Mouse (Mus musculus) forebrain, embryonic 12.5 days (tissue): ENCODE measurements around the gene Fam129c. TPM values are rescaled to one million over a fixed set of nuclear protein-coding genes. Genes with fewer than 3 reads are reported as not detected.

Experiments used
- ATAC-seq: fragments of 200-750 bp; cut with Nextera tagmentation; 2 replicates; pipeline ENCODE4 v1.8.0; 2017; ENCODE audit warnings: moderate TSS enrichment; ENCODE audit not compliant: low FRiP score
- H3K27ac ChIP-seq: fragments of 300-500 bp; sonication (generic); 2 replicates; pipeline ENCODE4 v1.5.1; 2016; ENCODE audit warnings: mild to moderate bottlenecking
- H3K27me3 ChIP-seq: fragments of 300-500 bp; sonication (generic); 2 replicates; pipeline ENCODE4 v1.6.1; 2016; ENCODE audit warnings: mild to moderate bottlenecking
- H3K36me3 ChIP-seq: fragments of 300-500 bp; sonication (generic); replicated peaks from 2 replicates; pipeline ENCODE4 v1.6.1; 2016; ENCODE audit warnings: mild to moderate bottlenecking
- H3K4me1 ChIP-seq: fragments of 300-500 bp; sonication (generic); 2 replicates; pipeline ENCODE4 v1.6.1; 2016
- H3K4me2 ChIP-seq: fragments of 300-500 bp; sonication (generic); 2 replicates; pipeline ENCODE4 v1.6.1; 2016; ENCODE audit warnings: mild to moderate bottlenecking, moderate library complexity
- H3K4me3 ChIP-seq: fragments of 300-500 bp; sonication (generic); replicated peaks from 2 replicates; pipeline ENCODE4 v1.5.1; 2016; ENCODE audit warnings: mild to moderate bottlenecking
- H3K9ac ChIP-seq: fragments of 300-500 bp; sonication (generic); 2 replicates; pipeline ENCODE4 v1.6.1; 2016; ENCODE audit warnings: mild to moderate bottlenecking
- H3K9me3 ChIP-seq: fragments of 300-500 bp; sonication (generic); 2 replicates; pipeline ENCODE4 v1.6.1; 2016
- WGBS: fragments of 180-500 bp; shearing (Covaris S2); methylation state at CpG from one replicate; pipeline ENCODE4 v1.1.7; 2016; 5-methylcytosine and 5-hydroxymethylcytosine counted together
- polyA plus RNA-seq: library from polyadenylated mRNA; unstranded; fragments of >200 nt; fragmentation: Nextera tagmentation; extraction: Ambion mirVana; gene quantifications from 2 replicates; pipeline ENCODE4 v1.2.1, GENCODE M21; 2016

Gene Fam129c
- 4.3 and 5.6 TPM in 2 replicates for polyA plus RNA-seq

GRCm38 (mm10) chr8:71597451-71597850, at the start of gene Fam129c:
Gene Fam129c, plus strand, starts transcription at chr8:71597648.
- no peak within 1 kb of the TSS for H3K4me2 ChIP-seq
- 88% methylated on average over 3 of the region's 3 CpGs for WGBS

GRCm38 (mm10) chr8:71550754-71551153, 46.7 kb upstream of the Fam129c start:
- Histone ChIP-seq H3K27me3 (peaks cover 20% of the 10 kb centered on the region), H3K4me3 (no peak overlapping the region), H3K9ac (no peak overlapping the region), H3K4me1 (no peaks in the 10 kb centered on the region), H3K27ac (no peak overlapping the region), H3K36me3 (peaks cover 27% of the 10 kb centered on the region), H3K4me2 (no peak overlapping the region), H3K9me3 (no peaks in the 10 kb centered on the region)
- ATAC-seq: no peak
- WGBS: 68% methylated on average over 7 of the region's 7 CpGs

More at GRCm38 (mm10) chr8:71597451-71597850, at the start of gene Fam129c:
- Histone ChIP-seq H3K4me1 (peaks cover 22% of the 10 kb centered on the region), H3K9ac (no peak within 1 kb of the TSS), H3K27me3 (peaks cover 28% of the 10 kb centered on the region), H3K4me3 (no peak within 1 kb of the TSS), H3K27ac (0 out of 2 replicates have a peak within 1 kb of the TSS, but pooled peaks have one; percentile 36), H3K9me3 (no peaks in the 10 kb centered on the region), H3K36me3 (peaks cover 3% of the 10 kb centered on the region)
- ATAC-seq: no peak

DNA sequence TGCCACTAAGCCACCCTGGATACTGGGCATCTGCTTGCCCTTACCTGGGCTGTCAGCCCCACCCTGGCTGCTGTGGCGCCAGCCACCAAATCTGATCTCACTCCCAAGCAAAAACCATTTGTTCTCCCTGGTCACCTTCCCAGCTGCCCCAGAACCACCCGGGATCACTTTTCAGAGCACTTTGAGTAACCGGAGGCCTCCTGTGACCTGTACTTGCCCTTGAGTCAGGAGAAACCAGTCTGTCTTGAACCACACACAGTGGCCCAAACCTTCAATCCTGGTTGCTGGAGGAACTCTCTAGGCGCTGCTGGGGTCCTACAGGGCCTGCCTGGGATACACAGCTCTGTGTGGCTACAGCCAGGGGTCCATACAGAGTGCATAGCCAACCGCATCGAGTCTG, 44.7 kb upstream of the Fam129c start:
- peaks cover 9% of the 10 kb centered on the region for H3K36me3 ChIP-seq
- WGBS: 75% methylated on average over 6 of the region's 6 CpGs

GRCm38 (mm10) chr8:71554001-71554400, 43.4 kb upstream of the Fam129c start:
- no peak for ATAC-seq
- 72% methylated on average over 6 of the region's 6 CpGs for WGBS
- H3K27me3 ChIP-seq: peaks cover 53% of the 10 kb centered on the region

More for the DNA sequence above, 44.7 kb upstream of the Fam129c start:
- Histone ChIP-seq H3K27ac (no peak overlapping the region), H3K4me2 (no peak overlapping the region), H3K27me3 (peaks cover 40% of the 10 kb centered on the region), H3K4me3 (no peak overlapping the region), H3K9ac (no peak overlapping the region), H3K4me1 (no peaks in the 10 kb centered on the region), H3K9me3 (no peaks in the 10 kb centered on the region)
- ATAC-seq: no peak

GRCm38 (mm10) chr8:71554644-71555043, 42.8 kb upstream of the Fam129c start:
- WGBS: 83% methylated on average over 2 of the region's 2 CpGs
- no peaks in the 10 kb centered on the region for H3K36me3 ChIP-seq
- H3K27me3 ChIP-seq: peaks cover 59% of the 10 kb centered on the region
- no peak for ATAC-seq
- H3K9ac ChIP-seq: no peak overlapping the region
- no peak overlapping the region for H3K4me2 ChIP-seq
- H3K4me1 ChIP-seq: peaks cover 11% of the 10 kb centered on the region
- no peak overlapping the region for H3K27ac ChIP-seq
- no peak overlapping the region for H3K4me3 ChIP-seq
- no peaks in the 10 kb centered on the region for H3K9me3 ChIP-seq

More at GRCm38 (mm10) chr8:71554001-71554400, 43.4 kb upstream of the Fam129c start:
- H3K9ac ChIP-seq: no peak overlapping the region
- H3K4me2 ChIP-seq: no peak overlapping the region
- H3K9me3 ChIP-seq: no peaks in the 10 kb centered on the region
- H3K4me1 ChIP-seq: peaks cover 9% of the 10 kb centered on the region
- no peak overlapping the region for H3K27ac ChIP-seq
- no peak overlapping the region for H3K4me3 ChIP-seq
- H3K36me3 ChIP-seq: no peaks in the 10 kb centered on the region

- 4% methylated on average over 70 of the region's 70 CpGs for WGBS
- H3K27me3 ChIP-seq: peaks cover 96% of the 10 kb centered on the region
- no peak for ATAC-seq
Measured at GRCm38 (mm10) chr8:71558071-71558957, 39.1 kb upstream of the Fam129c start, which contains the start of gene Tmem221. Gene Tmem221, minus strand, starts transcription at chr8:71558871.

DNA sequence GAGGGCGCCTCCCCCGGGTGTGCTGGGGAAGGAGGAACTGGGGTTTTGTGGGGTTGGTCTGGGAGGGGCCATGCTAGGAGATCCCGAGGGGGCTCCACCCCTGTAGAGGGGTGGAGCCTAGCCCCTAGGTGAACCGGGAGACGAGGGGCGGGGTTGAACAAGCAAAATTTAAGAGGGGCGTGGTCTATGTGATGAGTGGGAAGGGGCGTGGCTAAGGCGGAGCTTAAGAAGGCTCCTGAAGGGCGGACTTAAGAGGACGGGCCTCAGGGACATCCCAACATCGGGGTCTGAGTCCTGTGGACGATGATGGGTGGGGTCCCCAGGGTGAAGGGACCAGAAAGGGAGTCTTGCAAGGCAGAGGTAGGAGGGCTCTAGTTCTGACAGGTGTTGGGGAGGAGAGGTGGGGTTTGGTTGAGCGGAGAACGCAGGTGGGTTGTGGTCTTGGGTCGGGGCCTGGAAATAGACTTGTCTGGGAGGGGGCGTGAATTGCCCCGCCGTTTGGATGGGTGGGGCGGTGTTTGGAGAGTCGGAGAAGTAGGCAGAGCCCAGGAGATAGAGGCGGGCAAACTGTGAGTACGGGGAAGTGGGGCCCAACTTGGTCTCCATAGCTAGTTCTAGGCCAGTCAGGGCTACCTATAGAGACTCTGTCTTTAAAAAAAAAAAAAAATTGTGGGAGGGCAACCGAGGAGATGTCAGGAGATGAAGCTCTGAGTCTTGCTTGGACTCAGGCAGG, 38.3 kb upstream of the Fam129c start:
- Histone ChIP-seq H3K4me2 (peak overlapping the region; percentile 50), H3K9me3 (peaks cover 3% of the 10 kb centered on the region; the same call in 1 of the 2 replicates), H3K27ac (no peak overlapping the region), H3K27me3 (peaks cover 100% of the 10 kb centered on the region), H3K36me3 (no peaks in the 10 kb centered on the region), H3K9ac (no peak overlapping the region), H3K4me1 (peaks cover 17% of the 10 kb centered on the region), H3K4me3 (peak overlapping the region; percentile 36)
- no peak for ATAC-seq
- 2% methylated on average over 24 of the region's 24 CpGs for WGBS

More at GRCm38 (mm10) chr8:71558071-71558957, 39.1 kb upstream of the Fam129c start, which contains the start of gene Tmem221:
- no peaks in the 10 kb centered on the region for H3K36me3 ChIP-seq
- H3K4me3 ChIP-seq: peak within 1 kb of the TSS; percentile 36
- H3K27ac ChIP-seq: no peak within 1 kb of the TSS
- H3K4me1 ChIP-seq: peaks cover 17% of the 10 kb centered on the region
- H3K9me3 ChIP-seq: no peaks in the 10 kb centered on the region
- peak within 1 kb of the TSS; percentile 50 for H3K4me2 ChIP-seq
- no peak within 1 kb of the TSS for H3K9ac ChIP-seq

- Histone ChIP-seq H3K9me3 (peaks cover 5% of the 10 kb centered on the region; the same call in 1 of the 2 replicates), H3K4me3 (no peak overlapping the region), H3K9ac (no peak overlapping the region), H3K4me2 (no peak overlapping the region), H3K4me1 (peaks cover 17% of the 10 kb centered on the region), H3K27me3 (peaks cover 93% of the 10 kb centered on the region), H3K36me3 (no peaks in the 10 kb centered on the region), H3K27ac (no peak overlapping the region)
- ATAC-seq: no peak
- WGBS: 74% methylated on average over 3 of the region's 3 CpGs
Measured at GRCm38 (mm10) chr8:71560071-71560470, 37.4 kb upstream of the Fam129c start.

- H3K27me3 ChIP-seq: peaks cover 86% of the 10 kb centered on the region
- ATAC-seq: no peak
- H3K27ac ChIP-seq: no peak overlapping the region
- H3K4me1 ChIP-seq: peaks cover 17% of the 10 kb centered on the region
- 87% methylated on average over 5 of the region's 5 CpGs for WGBS
- H3K36me3 ChIP-seq: no peaks in the 10 kb centered on the region
- H3K9me3 ChIP-seq: peaks cover 5% of the 10 kb centered on the region; the same call in 1 of the 2 replicates
- H3K4me2 ChIP-seq: no peak overlapping the region
- no peak overlapping the region for H3K4me3 ChIP-seq
- H3K9ac ChIP-seq: no peak overlapping the region
Measured at GRCm38 (mm10) chr8:71560765-71561164, 36.7 kb upstream of the Fam129c start.

- H3K36me3 ChIP-seq: no peaks in the 10 kb centered on the region
- H3K4me3 ChIP-seq: no peak overlapping the region
- WGBS: 3% methylated on average over 15 of the region's 15 CpGs
- no peak overlapping the region for H3K27ac ChIP-seq
- H3K9me3 ChIP-seq: peaks cover 5% of the 10 kb centered on the region; the same call in 1 of the 2 replicates
- no peak overlapping the region for H3K4me2 ChIP-seq
- H3K27me3 ChIP-seq: peaks cover 86% of the 10 kb centered on the region
- ATAC-seq: 0 out of 2 replicates have a peak, but pooled peaks have one; percentile 25
- H3K9ac ChIP-seq: no peak overlapping the region
- H3K4me1 ChIP-seq: peaks cover 17% of the 10 kb centered on the region
Measured at GRCm38 (mm10) chr8:71561401-71561800, 36.0 kb upstream of the Fam129c start.

DNA sequence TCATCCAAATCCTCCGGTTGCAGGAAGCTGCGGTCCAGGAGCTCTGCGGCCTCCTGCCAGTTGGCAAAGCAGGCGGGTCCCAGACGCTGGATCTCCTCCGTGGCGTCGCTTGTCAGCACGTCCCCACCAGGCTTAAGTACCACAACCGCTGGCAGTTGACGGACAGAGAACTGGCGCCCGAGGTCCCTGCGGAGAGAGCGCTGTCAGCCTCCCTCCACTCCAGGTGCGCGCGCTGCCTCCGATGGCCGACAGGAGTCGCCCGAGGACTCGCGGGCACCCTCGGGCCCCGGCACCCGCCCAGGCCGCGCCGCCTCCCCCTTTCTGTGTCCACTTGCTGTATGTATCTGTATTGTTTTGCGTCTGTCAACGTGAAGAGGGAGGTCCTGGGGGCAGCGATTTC, 34.7 kb upstream of the Fam129c start:
- peaks cover 17% of the 10 kb centered on the region for H3K4me1 ChIP-seq
- H3K9me3 ChIP-seq: peaks cover 5% of the 10 kb centered on the region; the same call in 1 of the 2 replicates
- ATAC-seq: peak; percentile 28; the same call in 1 of the 2 replicates
- peak overlapping the region; percentile 24 for H3K4me3 ChIP-seq
- under 1% methylated on average over 33 of the region's 33 CpGs for WGBS
- H3K4me2 ChIP-seq: peak overlapping the region; percentile 35
- no peak overlapping the region for H3K9ac ChIP-seq
- H3K27ac ChIP-seq: no peak overlapping the region
- H3K27me3 ChIP-seq: peaks cover 80% of the 10 kb centered on the region
- H3K36me3 ChIP-seq: no peaks in the 10 kb centered on the region

- Histone ChIP-seq H3K36me3 (no peaks in the 10 kb centered on the region), H3K27ac (no peak overlapping the region), H3K9ac (no peak overlapping the region), H3K27me3 (peaks cover 80% of the 10 kb centered on the region), H3K4me2 (no peak overlapping the region), H3K9me3 (peaks cover 5% of the 10 kb centered on the region; the same call in 1 of the 2 replicates), H3K4me3 (no peak overlapping the region), H3K4me1 (peaks cover 15% of the 10 kb centered on the region)
- ATAC-seq: no peak
- 92% methylated on average over 4 of the region's 4 CpGs for WGBS
Measured at GRCm38 (mm10) chr8:71563992-71564391, 33.5 kb upstream of the Fam129c start.
